Mouse (Mus musculus) left cerebral cortex, adult 8-10 months (tissue): ENCODE measurements at regions not wholly inside any gene's neighbourhood (a gene's known extent, or its start where the extent isn't known, plus 50 kb on each side); places are given as distances from the start of the nearest gene placed in this dataset.

Experiments used
- DNase-seq, 2 experiments: peaks; one replicate each; pipeline ENCODE4 v3.0.0; 2022; ENCODE audit warnings: low spot score in 2 of 2

DNA sequence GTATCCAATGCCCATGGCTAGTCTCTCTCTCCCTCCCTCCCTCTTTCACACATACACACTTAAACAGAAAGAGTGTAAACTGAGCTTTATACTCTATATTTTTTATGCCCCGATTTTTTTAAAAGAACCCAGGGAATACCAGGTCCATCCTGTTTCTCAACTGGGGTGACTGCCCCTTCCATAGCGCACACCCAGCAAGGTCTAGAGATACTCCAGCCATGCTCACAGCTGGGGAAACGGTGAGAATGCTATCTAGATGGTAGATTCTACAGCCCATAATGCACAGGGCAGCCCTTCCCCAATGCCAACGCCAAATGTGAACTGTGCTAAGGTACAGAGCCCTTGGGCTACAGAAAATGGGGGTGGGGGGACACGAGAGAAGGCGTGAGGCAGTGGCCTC lies 51.2 kb upstream of the Tln2 start:
- DNase-seq, result no peak

DNA sequence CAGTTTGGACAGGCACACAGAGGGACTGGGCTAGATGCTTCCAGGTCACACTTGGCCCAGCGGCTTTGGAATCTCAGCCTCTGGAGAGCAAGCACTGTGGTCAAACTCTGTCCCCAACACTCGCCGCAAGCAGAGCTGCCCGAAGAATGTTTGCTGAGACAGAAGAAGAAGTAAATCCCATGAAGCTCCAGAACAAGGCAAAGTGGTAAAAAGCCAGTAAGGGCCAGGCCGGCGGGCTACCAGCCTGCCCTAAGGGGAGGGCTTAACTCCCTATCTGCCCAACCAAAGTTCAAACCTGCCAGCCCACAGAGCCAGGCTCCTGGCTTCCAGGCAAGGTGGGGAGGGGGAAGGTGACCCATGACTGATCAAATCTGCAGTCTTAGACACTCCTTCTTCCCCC lies 52.2 kb upstream of the Tln2 start:
- no peak for DNase-seq

DNA sequence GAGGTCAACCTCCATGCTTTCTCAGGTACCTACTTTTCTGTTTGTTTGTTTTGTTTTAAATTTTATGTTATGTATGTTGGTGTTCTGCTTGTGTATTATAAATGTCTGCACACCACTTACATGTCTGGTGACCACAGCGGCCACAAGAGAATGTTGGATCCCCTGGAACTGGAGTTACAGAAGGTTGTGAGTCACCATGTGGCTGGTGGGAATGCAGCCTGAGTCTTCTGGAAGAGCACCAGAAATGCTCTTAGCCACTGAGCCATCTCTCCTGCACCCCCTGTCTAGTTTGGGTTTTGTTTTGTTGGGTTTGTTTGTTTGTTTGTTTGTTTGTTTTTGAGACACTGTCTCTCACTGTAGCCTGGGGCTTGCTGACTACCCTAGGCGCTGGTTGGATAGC lies 52.6 kb upstream of the Tln2 start:
- no peak for DNase-seq

DNA sequence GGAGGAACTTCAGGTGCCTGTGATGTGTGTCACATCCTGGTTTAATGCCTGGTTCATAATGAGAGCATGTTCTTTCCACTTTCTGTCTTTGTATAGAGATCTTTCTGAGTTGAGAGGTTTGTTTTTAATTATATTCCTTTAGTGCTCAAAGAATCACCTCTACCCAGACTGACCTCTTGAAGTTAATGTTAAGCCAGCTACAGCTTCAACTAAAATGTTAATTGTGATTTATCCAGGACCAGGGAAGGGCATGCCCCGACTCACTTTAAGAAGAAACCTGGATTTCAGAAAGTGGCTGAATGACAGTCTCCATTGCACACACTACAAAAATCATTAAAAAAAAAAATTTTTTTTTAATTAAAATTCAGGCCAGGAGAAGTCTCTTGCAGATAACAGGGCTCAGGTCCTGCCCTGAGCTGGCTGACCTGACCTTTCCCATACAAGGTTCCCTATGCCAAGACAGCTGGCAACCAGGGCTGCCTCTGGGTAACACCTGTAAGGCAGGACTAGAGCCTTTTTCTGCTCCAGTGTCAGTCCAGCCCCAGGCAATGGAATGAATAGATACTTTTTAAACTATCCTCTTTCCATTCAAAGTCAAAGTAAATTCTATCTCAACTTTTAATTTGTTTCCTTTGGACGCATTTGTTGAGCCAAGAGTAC lies 54.7 kb upstream of the Tln2 start:
- DNase-seq, result no peak

DNA sequence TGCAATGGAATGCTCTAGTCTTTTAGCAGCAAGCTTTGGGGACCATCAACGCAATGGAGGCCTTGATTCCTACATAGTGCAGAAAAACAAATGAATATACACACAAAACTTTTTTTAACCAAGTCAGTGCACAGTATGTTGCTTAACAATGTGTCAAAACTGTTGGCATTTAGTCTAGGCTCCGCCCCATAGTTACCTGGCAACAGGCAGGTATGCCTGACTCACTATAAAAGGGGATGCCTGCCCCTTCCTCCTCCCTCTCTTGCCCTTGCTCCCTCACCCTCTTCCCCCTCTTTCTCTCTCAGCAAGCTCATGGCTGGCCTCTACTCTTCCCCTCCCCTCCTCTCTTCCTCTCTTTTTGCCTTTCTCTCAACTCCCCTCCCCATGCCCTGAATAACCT lies 56.7 kb upstream of the Tln2 start:
- DNase-seq, result no peak

DNA sequence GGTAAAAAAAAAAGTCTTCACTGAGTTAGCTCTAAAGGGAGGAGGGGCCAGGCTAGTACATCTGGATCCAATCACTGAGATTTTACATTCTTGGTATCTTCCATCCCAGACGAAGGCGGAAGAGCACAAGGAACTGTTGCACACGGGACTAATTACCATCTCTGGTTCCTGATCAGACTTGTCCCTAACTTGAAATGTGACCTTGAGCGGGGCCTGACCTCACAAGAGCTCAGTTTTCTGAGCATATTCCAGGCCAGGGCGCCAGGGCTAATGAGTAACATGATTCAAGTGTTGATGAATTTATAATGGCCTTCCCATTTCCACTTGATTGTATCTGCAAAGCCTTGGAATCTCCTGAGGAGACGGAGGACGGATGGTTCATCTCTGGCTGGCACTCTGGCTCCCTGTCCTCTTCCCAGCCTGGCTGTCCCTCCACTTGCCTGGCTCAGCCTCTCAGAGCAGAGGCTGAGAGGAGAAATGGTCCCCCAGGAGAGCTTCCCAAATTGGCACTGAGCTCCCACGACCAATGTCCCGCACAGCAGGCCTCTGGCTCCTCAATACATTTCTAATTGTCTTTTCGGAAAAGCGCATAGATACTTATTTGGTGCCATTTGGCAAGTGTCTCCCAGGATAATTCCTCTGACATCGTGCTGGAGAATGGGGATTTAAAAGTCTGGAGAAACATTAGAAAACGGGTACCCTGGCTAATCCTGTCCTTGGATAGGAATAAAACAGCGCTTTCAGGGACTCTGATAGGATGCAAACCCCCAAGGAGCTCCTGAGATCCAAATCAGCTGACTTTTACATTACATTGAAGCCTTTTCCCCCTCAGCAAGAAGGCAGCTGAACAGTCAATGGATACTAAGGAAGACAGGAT lies 58.1 kb upstream of the Tln2 start:
- no peak for DNase-seq

DNA sequence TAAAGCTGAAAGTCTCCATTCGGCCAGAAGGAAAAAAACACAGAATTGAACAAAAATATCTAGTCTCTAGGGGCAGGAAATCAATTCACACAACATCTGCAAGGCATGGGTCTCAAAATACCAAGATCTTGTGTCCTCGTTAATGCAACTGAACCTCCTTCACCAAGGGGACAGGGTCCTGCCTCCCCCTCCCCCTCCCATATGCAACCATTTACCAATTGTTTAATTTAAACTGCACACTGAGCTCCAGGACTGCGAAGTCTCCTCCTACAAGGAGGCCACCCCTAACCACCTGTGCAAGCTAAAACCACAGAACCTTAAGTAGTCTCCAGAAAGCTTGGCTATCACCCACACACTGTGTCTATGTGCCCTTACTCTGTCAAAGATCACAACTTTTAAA lies 61.4 kb upstream of the Tln2 start:
- DNase-seq, result no peak

DNA sequence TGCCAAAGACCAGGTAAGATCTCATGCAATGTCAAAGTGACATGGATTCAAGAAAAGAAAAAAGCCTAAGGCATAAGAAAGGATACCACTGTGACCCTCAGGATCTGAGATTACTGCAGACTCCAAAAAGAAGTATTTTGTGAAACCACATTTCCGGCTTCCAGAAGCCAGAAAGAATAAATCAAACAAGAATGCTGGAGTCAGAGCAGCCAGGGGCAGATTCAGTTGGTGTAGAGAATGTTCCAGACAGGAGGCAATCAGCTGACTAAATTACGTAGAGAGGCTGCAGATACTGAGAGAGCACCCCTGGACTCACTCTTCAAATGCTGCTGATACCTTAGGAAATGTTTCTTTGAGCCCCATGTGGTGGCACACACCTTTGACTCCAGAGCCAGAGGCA lies 67.7 kb upstream of the Tln2 start:
- no peak for DNase-seq

DNA sequence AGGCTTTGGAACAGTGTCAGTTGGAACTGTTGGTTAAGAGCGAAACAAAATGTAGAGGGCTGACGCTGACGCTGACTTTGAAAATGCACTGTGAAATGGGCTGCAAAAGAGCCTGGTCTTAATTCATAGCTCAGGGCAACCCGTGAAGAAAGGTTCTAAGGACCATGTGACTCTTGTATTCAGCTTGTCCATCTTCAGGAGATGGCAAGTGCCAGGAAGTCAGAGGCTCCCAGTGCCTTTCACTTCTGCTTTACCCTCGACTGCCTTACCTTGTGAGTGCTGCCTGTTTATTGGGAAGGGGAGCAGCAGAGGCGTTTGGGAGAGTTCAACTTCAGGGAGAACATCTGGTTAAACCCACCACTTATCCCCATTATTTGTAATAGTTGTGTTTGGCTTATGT lies 70.1 kb upstream of the Tln2 start:
- no peak for DNase-seq

DNA sequence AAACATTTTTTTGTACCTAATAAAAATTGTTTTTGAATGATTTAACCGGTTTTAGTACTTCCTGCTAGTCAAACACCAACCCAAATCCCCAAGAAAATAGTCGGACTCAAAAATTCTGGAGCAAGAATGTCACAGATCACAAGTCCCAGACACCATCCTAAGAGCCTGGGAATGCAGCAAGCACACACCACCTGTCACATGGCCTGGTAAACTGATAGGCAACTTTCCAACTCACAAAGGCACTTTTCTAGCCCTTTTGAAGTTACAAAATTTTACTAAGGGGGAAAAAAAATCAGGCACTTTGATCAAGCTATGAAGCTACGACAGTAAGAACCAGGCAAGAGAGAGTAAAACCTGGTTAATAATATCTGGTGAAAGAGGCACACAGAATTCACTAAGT lies 70.7 kb upstream of the Tln2 start:
- no peak for DNase-seq

DNA sequence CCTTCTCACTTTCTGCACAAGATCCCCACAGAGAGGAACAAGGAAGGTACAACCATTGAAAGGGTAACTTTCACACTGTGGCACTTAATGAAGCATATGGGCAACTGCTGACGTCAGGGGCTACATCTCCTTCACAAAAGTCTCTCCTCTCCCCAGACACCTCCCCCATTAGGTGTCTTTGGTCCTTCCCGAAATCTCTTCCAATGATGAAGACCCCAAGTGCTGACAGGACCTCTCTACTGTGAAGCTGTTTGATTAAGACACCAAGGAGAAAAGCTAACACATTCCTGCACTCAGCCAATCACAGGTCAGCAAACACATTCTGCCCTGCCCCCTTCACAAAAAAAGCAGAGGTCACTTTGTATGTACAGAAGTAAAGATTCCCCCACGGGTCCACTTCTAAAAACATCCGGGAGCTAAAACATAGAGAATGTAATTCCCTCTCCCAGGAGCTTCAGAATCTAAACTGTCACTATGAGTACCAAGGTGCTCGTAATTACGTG lies 72.3 kb upstream of the Tln2 start:
- no peak for DNase-seq

DNA sequence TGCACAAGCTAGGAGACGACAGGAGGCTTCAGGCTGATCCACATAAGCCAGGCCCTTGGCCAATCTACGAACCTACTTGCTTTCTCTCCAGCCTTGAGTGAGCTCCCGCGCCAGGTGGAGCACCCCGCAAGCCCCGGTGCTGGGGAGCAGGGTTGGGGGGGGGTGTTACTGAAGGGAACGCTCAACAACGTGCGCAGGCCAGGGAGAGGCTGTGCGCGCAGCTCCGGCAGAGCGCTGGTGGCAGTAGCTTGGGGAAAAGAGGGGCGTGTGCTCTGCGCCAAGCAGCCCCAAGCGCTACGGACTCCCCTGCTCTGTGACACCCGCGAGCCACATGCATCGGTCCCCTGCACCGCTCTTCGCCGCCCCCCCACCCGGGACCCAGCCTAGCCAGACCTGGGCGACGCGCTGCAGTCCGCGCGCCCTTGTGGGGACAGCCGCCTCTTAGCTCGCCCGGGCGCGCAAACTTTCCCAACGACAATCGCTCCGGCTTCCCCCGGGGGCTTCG lies 73.1 kb upstream of the Tln2 start:
- peak in 1 of 2 experiments; percentile 13 for DNase-seq

DNA sequence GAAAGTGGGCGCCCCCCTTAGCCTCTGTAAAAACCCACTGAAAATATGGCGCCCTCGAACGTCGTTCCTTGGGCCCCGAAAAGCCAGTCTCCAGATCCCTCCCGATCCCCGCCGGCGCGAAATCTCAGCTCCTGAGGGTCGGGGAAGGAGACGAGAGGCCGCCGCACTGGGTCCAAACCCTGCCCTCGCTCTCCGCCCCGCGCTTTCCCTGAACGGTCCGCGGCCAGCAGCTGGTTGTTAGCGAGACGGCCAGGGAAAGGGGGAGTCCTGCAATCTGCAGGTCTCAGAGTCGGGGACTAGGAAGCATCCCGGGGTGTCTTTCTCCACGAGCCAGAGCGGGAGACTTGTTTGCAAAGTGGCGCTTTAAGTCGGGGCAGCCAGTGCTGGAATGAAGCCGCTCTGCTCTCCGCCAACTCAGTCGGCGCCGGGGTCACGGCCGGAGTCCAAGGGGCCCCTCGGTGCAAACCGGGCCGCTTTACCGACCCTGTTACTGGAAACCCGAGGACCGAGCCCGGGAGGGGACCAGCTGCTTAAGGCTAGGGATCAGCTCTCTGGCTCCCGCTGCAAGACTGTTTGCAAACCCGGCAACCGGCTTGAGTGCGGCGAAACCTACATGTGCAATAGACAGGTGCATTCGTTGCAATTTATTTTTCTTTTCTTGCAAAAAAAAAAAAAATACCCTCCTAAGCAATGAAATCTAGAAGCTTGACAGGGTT lies 73.7 kb upstream of the Tln2 start:
- peak; percentile 18 to 34 for DNase-seq

DNA sequence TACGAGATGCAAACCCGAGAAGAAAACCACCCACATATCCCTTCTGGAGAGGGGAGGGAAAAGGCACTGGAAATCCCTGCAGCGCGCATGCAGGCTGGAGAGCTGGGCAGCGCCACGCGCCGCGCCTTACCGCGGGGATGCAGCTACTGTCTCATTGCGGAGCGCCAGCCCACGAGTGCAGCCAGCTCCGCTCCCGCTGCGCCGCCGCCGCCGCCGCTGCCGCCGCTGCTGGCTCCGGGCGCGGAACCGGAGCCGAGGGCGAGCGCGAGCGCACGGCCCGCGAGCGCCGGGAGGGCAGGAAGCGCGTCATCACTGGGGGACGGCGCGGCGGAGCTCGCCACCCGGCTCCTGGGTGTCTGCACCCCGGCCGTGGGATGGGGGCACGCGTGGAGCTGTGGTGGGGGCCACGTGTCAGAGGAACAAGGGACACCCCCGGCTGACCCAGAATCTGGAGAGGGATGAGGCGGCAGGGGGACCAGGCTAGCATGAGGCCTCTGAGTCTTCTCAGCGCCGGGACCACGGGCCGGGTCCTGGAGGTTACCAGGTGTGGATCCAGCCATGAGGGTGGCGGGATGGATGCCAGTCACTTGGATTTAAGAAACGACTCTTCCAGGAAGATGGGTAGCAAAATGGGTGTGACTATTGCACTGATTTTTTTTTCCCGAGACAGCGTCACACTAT lies 74.4 kb upstream of the Tln2 start:
- peak; percentile 67 to 70 for DNase-seq

DNA sequence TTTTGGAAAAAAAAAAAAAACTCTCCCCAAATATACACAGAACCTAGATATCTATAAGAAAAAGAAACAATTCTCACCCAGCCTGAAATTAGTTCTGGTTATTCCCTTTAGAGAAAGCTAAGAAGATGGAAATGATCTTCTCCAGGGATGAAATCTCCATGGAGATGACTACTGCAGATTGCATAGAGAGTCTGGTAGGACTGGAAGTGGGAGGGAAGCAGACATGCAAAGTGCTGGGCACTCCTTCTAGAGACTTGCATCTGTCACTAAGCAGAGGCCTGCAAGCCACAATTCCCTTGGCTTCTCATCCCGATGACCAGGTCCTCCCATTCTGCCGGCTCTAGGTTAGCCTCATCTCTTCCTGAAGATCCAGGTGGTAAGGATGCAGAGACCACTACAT lies 87.3 kb upstream of the Tln2 start:
- no peak for DNase-seq

DNA sequence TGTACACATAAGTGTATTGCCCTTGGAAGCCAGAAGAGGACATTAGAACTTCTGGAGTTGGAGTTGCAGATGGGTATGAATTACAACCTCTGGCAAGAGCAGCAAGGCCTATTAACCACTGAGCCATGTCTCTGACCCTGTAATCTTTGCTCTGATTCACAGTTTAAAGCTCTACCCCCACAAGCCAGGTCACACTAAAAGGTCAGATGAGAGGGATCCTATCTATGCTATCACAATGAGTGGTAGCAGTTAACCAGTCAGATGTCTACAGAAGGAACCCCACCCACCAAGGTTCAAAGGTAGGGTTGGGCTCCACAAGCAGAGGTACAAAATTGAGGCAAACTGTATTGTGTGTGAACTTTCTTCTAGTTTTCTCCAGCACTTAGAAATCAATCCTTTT lies 94.5 kb upstream of the C2cd4b start:
- no peak for DNase-seq

DNA sequence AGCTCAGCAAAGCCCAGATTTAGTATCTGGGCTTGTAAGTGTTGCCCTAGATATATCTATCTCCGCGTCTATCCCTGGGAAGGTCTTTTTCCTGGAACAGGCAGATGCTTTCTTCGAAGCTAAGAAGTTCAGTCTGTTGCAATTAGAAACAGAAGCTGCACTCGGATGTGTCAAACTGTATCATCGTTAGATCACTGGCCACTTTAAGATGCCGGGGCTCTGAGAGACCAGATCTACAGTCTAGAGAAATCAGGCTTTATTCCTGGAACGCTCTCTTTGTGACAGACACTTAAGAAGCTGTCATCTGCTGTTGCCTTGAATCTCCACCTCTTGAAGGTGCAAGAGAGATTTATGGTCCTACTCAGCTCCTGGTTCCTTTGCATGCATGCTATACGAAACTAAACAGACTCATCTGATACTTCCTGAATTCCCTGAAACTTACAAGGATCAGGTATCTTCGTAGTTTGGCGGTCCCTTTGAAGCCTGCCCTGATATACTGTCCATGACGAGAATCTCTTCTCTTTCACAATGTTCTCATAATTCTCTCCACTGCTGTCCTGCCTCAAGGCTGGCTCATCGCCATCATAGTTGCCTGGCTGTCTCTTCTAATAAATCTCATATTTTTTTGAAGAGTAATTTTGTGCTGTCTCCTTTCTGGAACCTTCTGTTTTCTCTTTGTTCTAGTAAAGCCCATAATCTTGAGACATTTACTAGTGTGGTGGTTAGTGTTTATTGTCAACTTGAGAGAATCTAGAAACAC lies 88.8 kb upstream of the C2cd4b start:
- DNase-seq, result no peak

DNA sequence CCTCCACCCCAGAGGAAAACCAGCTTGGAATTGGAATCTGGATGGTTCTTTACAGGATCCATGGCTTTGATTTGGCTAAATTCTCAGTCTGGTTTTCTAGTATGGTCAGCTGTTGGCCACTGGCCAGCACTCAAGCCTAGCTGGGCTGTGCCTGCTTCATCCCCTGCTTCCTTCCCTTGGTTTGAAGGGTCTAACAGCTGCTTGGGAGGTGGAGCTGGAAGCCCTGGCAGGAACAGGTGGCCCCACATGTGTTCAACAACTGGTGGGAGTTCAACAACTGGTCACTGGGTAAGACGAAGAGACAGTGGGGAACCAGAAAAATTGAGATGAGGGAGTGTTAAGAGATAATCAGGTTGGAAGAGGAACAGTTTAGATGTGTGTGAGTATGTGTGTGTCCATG lies 82.3 kb upstream of the C2cd4b start:
- DNase-seq, result no peak

DNA sequence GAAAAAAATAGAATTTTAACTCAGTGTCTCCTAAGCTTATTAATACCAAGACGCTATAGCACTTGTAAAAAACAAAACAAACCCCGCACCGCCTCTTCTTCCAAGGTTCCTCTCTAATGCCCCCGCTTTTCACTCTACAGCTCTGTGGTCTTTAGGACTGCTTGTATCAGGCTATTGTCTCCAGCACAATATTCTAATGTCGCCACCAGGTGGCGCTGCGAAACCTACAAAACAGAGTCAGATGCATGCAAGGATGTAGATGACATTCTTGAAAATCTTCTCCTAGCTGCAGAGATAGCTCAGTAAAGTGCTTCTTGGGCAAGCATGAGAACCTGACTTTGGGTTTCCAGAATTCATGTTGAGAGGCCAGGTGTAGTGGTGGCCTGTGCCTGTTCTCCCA lies 75.9 kb upstream of the C2cd4b start:
- DNase-seq, result peak; percentile 46 to 50

DNA sequence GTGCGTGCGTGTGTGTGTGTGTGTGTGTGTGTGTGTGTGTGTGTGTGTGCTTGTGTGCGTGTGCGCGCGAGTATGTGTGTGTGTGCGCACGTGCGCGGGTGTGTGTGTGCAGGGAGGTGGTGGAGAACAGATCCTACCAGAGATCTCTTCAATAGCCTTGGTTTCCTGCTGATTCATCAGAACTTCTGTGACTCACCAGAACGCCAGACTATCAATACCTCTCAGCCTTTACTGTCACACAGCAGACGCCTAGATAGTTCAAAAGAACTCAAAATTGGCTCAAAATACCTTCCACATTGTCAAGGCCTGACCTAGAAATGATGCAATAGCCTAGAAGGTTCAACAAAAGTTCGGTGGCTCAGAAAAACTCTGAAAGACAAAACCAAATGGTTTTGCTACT lies 66.8 kb upstream of the C2cd4b start:
- DNase-seq, result no peak

DNA sequence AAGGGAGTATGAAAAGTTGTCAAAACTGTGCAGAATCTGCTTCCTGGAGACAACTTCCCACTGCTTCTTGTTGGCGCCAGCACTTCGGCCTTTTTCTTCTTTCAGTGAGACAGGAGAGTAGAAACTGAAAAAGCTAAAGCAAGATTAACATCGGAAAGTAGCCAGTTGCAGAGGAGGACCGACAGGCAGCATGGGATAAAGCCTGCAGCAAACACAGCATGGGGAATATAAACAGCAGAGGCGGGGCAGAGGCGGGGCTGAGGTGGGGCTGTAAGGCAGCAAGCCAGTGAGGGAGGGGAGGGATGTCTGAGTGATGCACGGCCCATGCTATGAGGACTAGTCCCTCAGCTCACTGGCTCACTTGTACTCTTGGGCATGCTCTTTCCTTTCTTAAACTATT lies 65.5 kb upstream of the C2cd4b start:
- peak in 1 of 2 experiments; percentile 41 for DNase-seq
